Mouse (Mus musculus) lung, postnatal 0 days (tissue): ENCODE data around the gene Prkcq. TPM values are rescaled to one million over a fixed set of nuclear protein-coding genes. Genes with fewer than 3 reads are reported as not detected.

Experiments
- ATAC-seq: fragments of 200-750 bp; cut with Nextera tagmentation; 2 replicates; pipeline ENCODE4 v1.8.0; 2017; ENCODE audit warnings: moderate library complexity
- DNase-seq: peaks from one replicate; pipeline ENCODE4 v3.0.0-alpha.2; 2016; ENCODE audit warnings: low spot score
- H3K27ac ChIP-seq: fragments of 300-500 bp; sonication (generic); 2 replicates; pipeline ENCODE4 v1.5.1; 2014; ENCODE audit warnings: antibody characterized with exemption, mild to moderate bottlenecking, low read length, mixed read lengths
- H3K27me3 ChIP-seq: fragments of 300-500 bp; sonication (generic); replicated peaks from 2 replicates; pipeline ENCODE4 v1.6.1; 2014; ENCODE audit warnings: low read length, mixed read lengths; ENCODE audit not compliant: insufficient read depth
- H3K36me3 ChIP-seq: fragments of 300-500 bp; sonication (generic); 2 replicates; pipeline ENCODE4 v1.6.1; 2014; ENCODE audit warnings: low read length, mixed read lengths; ENCODE audit not compliant: insufficient read depth
- H3K4me1 ChIP-seq: fragments of 300-500 bp; sonication (generic); 2 replicates; pipeline ENCODE4 v1.6.1; 2014; ENCODE audit warnings: antibody characterized with exemption, low read depth, low read length, mixed read lengths; ENCODE audit not compliant: insufficient read depth
- H3K4me2 ChIP-seq: fragments of 300-500 bp; sonication (generic); replicated peaks from 2 replicates; pipeline ENCODE4 v1.6.1; 2014; ENCODE audit warnings: low read depth, mild to moderate bottlenecking, low read length, moderate library complexity, mixed read lengths
- H3K4me3 ChIP-seq: fragments of 300-500 bp; sonication (generic); 2 replicates; pipeline ENCODE4 v1.5.1; 2014; ENCODE audit warnings: low read depth, low read length
- H3K9ac ChIP-seq: fragments of 300-500 bp; sonication (generic); replicated peaks from 2 replicates; pipeline ENCODE4 v1.6.1; 2014; ENCODE audit warnings: low read depth, mild to moderate bottlenecking
- H3K9me3 ChIP-seq: fragments of 300-500 bp; sonication (generic); 2 replicates; pipeline ENCODE4 v1.6.1; 2016; ENCODE audit warnings: low read length, mixed read lengths
- CTCF ChIP-seq: IDR thresholded peaks from 2 replicates; pipeline ENCODE4 v1.5.1; 2016; ENCODE audit warnings: antibody characterized with exemption, mild to moderate bottlenecking
- EP300 ChIP-seq: IDR thresholded peaks from 2 replicates; pipeline ENCODE4 v1.6.1; 2016; ENCODE audit warnings: antibody characterized with exemption, mild to moderate bottlenecking, control low read depth
- WGBS: fragments of 180-500 bp; shearing (Covaris S2); extraction: QIAGEN DNeasy Blood & Tissue Kit; methylation state at CpG from one replicate; pipeline ENCODE4 v1.1.7; 2014; 5-methylcytosine and 5-hydroxymethylcytosine counted together
- polyA plus RNA-seq: library from polyadenylated mRNA; unstranded; fragments of >200 nt; fragmentation: Nextera tagmentation; extraction: Ambion mirVana; gene quantifications from 2 replicates; pipeline ENCODE4 v1.2.1, GENCODE M21; 2015

Prkcq gene
- polyA plus RNA-seq: 2.2 and 2.7 TPM in 2 replicates

DNA sequence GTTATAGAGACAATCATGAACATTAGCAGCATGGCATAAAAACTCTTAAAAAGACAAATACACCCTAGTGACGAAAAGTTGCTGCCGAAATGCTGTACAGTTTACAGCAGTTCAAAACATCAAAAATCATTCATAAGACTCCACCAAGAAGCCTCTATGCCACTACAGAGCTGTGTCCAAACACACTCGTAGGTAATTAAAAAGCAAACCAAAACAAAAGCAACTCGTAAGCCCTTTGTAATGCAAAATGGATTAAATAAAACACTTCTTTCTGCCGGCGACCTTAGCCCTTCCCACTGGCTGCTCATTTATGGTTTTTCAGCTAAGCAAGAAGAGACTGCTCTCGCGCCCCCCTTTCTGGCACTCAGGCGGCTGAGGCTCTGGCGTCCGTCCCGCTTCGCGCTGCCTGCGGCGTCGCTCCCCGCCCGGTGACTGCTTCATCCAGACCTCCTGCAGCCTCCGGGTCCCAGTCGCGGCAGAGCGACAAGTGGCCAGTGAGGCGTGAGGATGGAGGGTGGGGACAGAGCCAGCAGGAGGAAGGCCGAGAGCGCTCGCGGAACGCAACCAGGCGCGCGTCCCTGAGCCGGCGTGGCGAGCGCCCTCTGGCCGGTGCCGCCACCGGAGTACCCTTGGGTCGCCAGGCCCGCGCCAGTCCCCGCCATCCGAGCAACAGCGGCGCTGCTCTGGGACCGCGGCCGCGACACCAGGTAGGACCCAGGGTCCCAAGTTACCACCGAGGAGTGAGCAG lies at the start of gene Prkcq:
TSS of gene Prkcq (plus strand) at position 355 of the 748 bp plus-strand sequence.
- ATAC-seq (peak; percentile 38), DNase-seq (peak; percentile 21)
- Histone ChIP-seq H3K27ac (no peak within 1 kb of the TSS), H3K27me3 (no peaks in the 10 kb centered on the region), H3K4me1 (no peaks in the 10 kb centered on the region), H3K9me3 (no peaks in the 10 kb centered on the region), H3K36me3 (no peaks in the 10 kb centered on the region), H3K4me3 (peak within 1 kb of the TSS; percentile 43), H3K4me2 (peak within 1 kb of the TSS; percentile 74), H3K9ac (no peak within 1 kb of the TSS)
- TF ChIP-seq EP300 (no peak), CTCF (peak; percentile 56)
- 3% methylated on average over 44 of the region's 51 CpGs for WGBS

DNA sequence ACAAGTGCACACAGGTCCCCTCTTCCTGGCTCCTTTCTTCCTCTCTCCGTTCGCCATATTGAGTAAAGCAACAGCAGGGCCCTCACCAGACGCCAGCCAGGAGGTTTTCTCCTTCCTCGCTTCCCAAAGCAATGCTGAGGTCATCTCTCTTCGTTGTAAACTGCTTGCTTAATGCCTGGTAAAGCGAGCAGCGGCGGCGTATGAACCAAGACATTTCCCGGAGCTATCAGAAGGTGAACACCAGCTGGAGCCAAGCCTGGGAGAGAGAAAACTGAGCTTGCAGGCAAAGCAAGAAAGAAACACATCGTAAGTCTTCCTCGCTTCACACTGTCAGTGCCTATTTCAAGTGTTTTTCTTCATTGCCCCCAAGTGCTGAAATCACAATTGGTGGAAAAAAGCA lies 41.0 kb upstream of the Prkcq start:
- Histone ChIP-seq H3K27ac (no peak overlapping the region), H3K27me3 (no peaks in the 10 kb centered on the region), H3K4me2 (no peak overlapping the region), H3K9me3 (no peaks in the 10 kb centered on the region), H3K4me3 (no peak overlapping the region), H3K4me1 (no peaks in the 10 kb centered on the region), H3K9ac (no peak overlapping the region), H3K36me3 (no peaks in the 10 kb centered on the region)
- ATAC-seq: no peak
- DNase-seq: no peak
- 77% methylated on average over 12 of the region's 12 CpGs for WGBS
- TF ChIP-seq CTCF (no peak), EP300 (no peak)

DNA sequence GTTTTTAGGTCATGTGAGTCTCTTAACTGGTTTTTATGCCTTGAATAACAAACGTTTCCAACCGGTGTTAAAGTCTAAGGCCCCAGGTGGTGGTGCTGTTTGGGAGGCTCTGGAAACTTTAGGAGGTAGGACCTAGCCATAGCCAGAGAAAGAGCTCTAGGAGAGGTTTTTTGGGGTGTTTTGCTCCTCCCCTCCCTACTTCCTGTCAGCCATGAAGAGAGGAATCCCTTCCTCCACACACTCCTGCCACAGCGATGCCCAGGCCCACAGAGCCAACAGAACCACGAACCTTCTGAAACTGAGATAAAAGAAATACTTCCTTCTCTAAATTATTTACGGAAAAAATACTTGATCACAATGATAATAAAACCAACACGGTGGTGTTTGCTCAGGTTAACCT lies 36.2 kb upstream of the Prkcq start:
- 47% methylated on average over 6 of the region's 6 CpGs for WGBS
- ATAC-seq (no peak), DNase-seq (no peak)
- H3K4me3 ChIP-seq: no peak overlapping the region
- no peak overlapping the region for H3K9ac ChIP-seq
- TF ChIP-seq EP300 (no peak), CTCF (no peak)
- no peaks in the 10 kb centered on the region for H3K36me3 ChIP-seq
- no peaks in the 10 kb centered on the region for H3K27me3 ChIP-seq
- no peaks in the 10 kb centered on the region for H3K4me1 ChIP-seq
- no peaks in the 10 kb centered on the region for H3K9me3 ChIP-seq
- no peak overlapping the region for H3K4me2 ChIP-seq
- H3K27ac ChIP-seq: no peak overlapping the region

DNA sequence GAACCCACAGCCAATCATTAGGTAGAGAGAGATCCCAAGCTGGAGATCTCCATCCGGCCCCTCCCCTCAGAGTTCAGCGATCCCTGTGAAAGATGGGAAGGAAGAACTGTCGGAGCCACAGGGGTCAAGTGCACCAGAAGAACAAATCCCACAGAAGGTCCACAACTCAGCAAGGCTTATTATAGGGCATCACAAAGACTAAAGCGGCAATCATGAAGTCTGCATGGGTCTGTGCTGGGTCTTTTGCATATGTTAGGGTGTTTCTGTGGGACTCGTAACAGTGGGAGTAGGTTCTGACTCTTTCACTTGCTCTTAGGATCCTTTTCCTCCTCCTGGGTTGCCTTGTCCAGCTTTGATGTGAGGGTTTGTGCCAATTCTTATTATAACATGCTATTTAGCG lies 33.8 kb upstream of the Prkcq start:
- H3K36me3 ChIP-seq: no peaks in the 10 kb centered on the region
- ATAC-seq (no peak), DNase-seq (no peak)
- no peaks in the 10 kb centered on the region for H3K9me3 ChIP-seq
- 86% methylated on average over 6 of the region's 6 CpGs for WGBS
- no peaks in the 10 kb centered on the region for H3K4me1 ChIP-seq
- no peak overlapping the region for H3K27ac ChIP-seq
- no peak overlapping the region for H3K4me2 ChIP-seq
- no peak overlapping the region for H3K9ac ChIP-seq
- no peak overlapping the region for H3K4me3 ChIP-seq
- TF ChIP-seq EP300 (no peak), CTCF (no peak)
- H3K27me3 ChIP-seq: no peaks in the 10 kb centered on the region

DNA sequence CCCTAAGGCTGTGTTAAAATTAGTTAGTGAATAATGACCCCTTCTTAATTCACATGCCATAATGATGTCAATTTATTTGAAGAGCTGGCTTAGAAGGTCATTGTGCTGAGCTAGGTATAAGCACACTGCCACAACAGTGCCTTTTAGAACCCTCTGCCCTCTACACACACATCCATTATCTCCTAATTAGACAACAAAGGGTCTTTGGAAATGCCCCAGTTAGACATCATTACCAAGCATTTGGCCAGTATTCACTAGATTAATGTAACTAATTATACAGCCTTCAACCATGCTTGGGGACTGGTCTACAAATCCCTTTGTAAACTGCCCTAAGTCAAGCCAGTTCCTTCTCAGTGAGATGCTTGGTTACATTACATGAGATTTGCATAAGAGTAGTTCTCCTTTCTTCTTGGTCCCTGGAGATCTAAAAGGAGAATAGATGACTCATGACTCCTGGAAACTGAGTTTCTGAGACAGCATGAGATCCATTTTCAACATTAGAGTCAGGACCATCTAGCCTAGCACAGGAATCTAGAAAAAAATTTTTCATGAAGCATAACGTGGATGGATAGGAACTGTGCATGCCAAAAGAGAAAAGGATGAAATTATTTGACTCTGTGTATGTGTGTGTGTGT lies 32.3 kb upstream of the Prkcq start:
- WGBS: 48% methylated on average over 1 of the region's 1 CpGs
- no peaks in the 10 kb centered on the region for H3K9me3 ChIP-seq
- H3K27me3 ChIP-seq: no peaks in the 10 kb centered on the region
- no peaks in the 10 kb centered on the region for H3K36me3 ChIP-seq
- H3K9ac ChIP-seq: no peak overlapping the region
- H3K4me3 ChIP-seq: no peak overlapping the region
- H3K27ac ChIP-seq: no peak overlapping the region
- H3K4me1 ChIP-seq: no peaks in the 10 kb centered on the region
- no peak overlapping the region for H3K4me2 ChIP-seq
- ATAC-seq (no peak), DNase-seq (no peak)
- TF ChIP-seq EP300 (no peak), CTCF (no peak)

DNA sequence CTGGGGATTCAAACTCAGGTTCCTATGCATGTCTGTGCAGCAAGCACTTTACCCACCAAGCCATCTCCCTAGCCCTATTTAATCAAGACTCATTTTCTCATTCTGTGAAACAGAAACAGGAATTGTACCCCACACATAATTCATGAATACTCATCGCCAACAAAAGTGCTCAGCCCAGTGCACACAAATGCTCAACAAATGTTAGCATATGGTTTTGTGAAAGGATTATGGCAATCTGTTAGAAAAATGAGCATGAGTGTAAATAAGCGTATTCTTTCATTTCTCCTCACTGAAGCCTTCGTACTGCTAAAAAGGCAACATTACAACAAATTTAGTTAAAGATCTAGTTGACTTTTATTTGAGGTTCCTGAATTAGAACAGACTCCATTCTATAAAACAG lies 31.5 kb upstream of the Prkcq start:
- no peak for TF ChIP-seq CTCF
- TF ChIP-seq EP300: no peak
- Histone ChIP-seq H3K9ac (no peak overlapping the region), H3K27me3 (no peaks in the 10 kb centered on the region), H3K4me1 (no peaks in the 10 kb centered on the region), H3K9me3 (no peaks in the 10 kb centered on the region), H3K27ac (no peak overlapping the region), H3K36me3 (no peaks in the 10 kb centered on the region), H3K4me2 (no peak overlapping the region), H3K4me3 (no peak overlapping the region)
- DNase-seq (no peak), ATAC-seq (no peak)
- WGBS: 89% methylated on average over 3 of the region's 3 CpGs
